Mouse (Mus musculus) neural tube, embryonic 13.5 days (tissue): ENCODE results near the gene Atxn10. TPM values are rescaled to one million over a fixed set of nuclear protein-coding genes. Genes with fewer than 3 reads are reported as not detected.

Source experiments
- ATAC-seq: fragments of 200-750 bp; cut with Nextera tagmentation; 2 replicates; pipeline ENCODE4 v1.8.0; 2017; ENCODE audit warnings: low read depth, mild to moderate bottlenecking, moderate TSS enrichment, moderate library complexity
- H3K27ac ChIP-seq: fragments of 300-500 bp; sonication (generic); replicated peaks from 2 replicates; pipeline ENCODE4 v1.5.1; 2015; ENCODE audit warnings: moderate library complexity, mild to moderate bottlenecking, inconsistent platforms
- H3K27me3 ChIP-seq: fragments of 300-500 bp; sonication (generic); 2 replicates; pipeline ENCODE4 v1.6.1; 2015; ENCODE audit warnings: mild to moderate bottlenecking, inconsistent platforms
- H3K36me3 ChIP-seq: fragments of 300-500 bp; sonication (generic); 2 replicates; pipeline ENCODE4 v1.6.1; 2015; ENCODE audit warnings: mild to moderate bottlenecking, inconsistent platforms
- H3K4me1 ChIP-seq: fragments of 300-500 bp; sonication (generic); replicated peaks from 2 replicates; pipeline ENCODE4 v1.6.1; 2015; ENCODE audit warnings: inconsistent platforms
- H3K4me2 ChIP-seq: fragments of 300-500 bp; sonication (generic); 2 replicates; pipeline ENCODE4 v1.6.1; 2015; ENCODE audit warnings: inconsistent platforms, mild to moderate bottlenecking, moderate library complexity
- H3K4me3 ChIP-seq: fragments of 300-500 bp; sonication (generic); 2 replicates; pipeline ENCODE4 v1.5.1; 2015; ENCODE audit warnings: mild to moderate bottlenecking, inconsistent platforms
- H3K9ac ChIP-seq: fragments of 300-500 bp; sonication (generic); 2 replicates; pipeline ENCODE4 v1.6.1; 2015; ENCODE audit warnings: moderate library complexity, mild to moderate bottlenecking, inconsistent platforms
- H3K9me3 ChIP-seq: fragments of 300-500 bp; sonication (generic); 2 replicates; pipeline ENCODE4 v1.6.1; 2016; ENCODE audit warnings: inconsistent platforms
- WGBS: fragments of 180-500 bp; shearing (Covaris S2); methylation state at CpG from one replicate; pipeline ENCODE4 v1.1.7; 2015; 5-methylcytosine and 5-hydroxymethylcytosine counted together
- polyA plus RNA-seq: library from polyadenylated mRNA; unstranded; fragments of >200 nt; fragmentation: Nextera tagmentation; extraction: Ambion mirVana; gene quantifications from 2 replicates; pipeline ENCODE4 v1.2.1, GENCODE M21; 2015

Atxn10 gene
- polyA plus RNA-seq, 1 experiment from 2014 or later, result 496 TPM

GRCm38 (mm10) chr15:85461541-85461940 is 125.5 kb downstream of the Atxn10 start:
- H3K4me2 ChIP-seq, result no peak overlapping the region
- WGBS, result 19% methylated on average over 4 of the region's 4 CpGs
- H3K27ac ChIP-seq, result peak overlapping the region; percentile 89
- H3K4me1 ChIP-seq, result peaks cover 100% of the 10 kb centered on the region
- H3K27me3 ChIP-seq, result no peaks in the 10 kb centered on the region
- H3K36me3 ChIP-seq, result peaks cover 24% of the 10 kb centered on the region
- H3K9me3 ChIP-seq, result no peaks in the 10 kb centered on the region
- peak; percentile 69 for ATAC-seq
- 0 out of 2 replicates have a peak overlapping the region, but pooled peaks have one; percentile 19 for H3K9ac ChIP-seq
- no peak overlapping the region for H3K4me3 ChIP-seq

- peak overlapping the region; percentile 89 for H3K27ac ChIP-seq
- H3K4me2 ChIP-seq, result 0 out of 2 replicates have a peak overlapping the region, but pooled peaks have one; percentile 0
- H3K4me3 ChIP-seq, result no peak overlapping the region
- 42% methylated on average over 4 of the region's 4 CpGs for WGBS
- H3K9ac ChIP-seq, result peak overlapping the region; percentile 9; the same call in 1 of the 2 replicates
- no peak for ATAC-seq
- peaks cover 100% of the 10 kb centered on the region for H3K4me1 ChIP-seq
- H3K9me3 ChIP-seq, result no peaks in the 10 kb centered on the region
- H3K36me3 ChIP-seq, result peaks cover 27% of the 10 kb centered on the region
- no peaks in the 10 kb centered on the region for H3K27me3 ChIP-seq
These were observed 126.1 kb downstream of the Atxn10 start for GRCm38 (mm10) chr15:85462138-85462537.

GRCm38 (mm10) chr15:85463027-85463790 is 127.2 kb downstream of the Atxn10 start:
- WGBS, result 21% methylated on average over 13 of the region's 13 CpGs
- peaks cover 29% of the 10 kb centered on the region for H3K36me3 ChIP-seq
- H3K9ac ChIP-seq, result peak overlapping the region; percentile 9; the same call in 1 of the 2 replicates
- no peak overlapping the region for H3K4me3 ChIP-seq
- H3K4me2 ChIP-seq, result peak overlapping the region; percentile 0; the same call in 1 of the 2 replicates
- no peaks in the 10 kb centered on the region for H3K27me3 ChIP-seq
- H3K9me3 ChIP-seq, result no peaks in the 10 kb centered on the region
- ATAC-seq, result no peak
- peak overlapping the region; percentile 89 for H3K27ac ChIP-seq
- peaks cover 90% of the 10 kb centered on the region for H3K4me1 ChIP-seq

GRCm38 (mm10) chr15:85464190-85464589 is 128.1 kb downstream of the Atxn10 start:
- 7% methylated on average over 5 of the region's 5 CpGs for WGBS
- Histone ChIP-seq H3K36me3 (peaks cover 37% of the 10 kb centered on the region), H3K4me1 (peaks cover 80% of the 10 kb centered on the region), H3K4me3 (no peak overlapping the region), H3K9ac (no peak overlapping the region), H3K4me2 (no peak overlapping the region), H3K27me3 (no peaks in the 10 kb centered on the region), H3K9me3 (no peaks in the 10 kb centered on the region), H3K27ac (peak overlapping the region; percentile 89)
- peak; percentile 32; the same call in 1 of the 2 replicates for ATAC-seq

- H3K9me3 ChIP-seq, result no peaks in the 10 kb centered on the region
- peak overlapping the region; percentile 89 for H3K27ac ChIP-seq
- no peak for ATAC-seq
- no peak overlapping the region for H3K4me2 ChIP-seq
- peaks cover 72% of the 10 kb centered on the region for H3K4me1 ChIP-seq
- H3K4me3 ChIP-seq, result no peak overlapping the region
- no peak overlapping the region for H3K9ac ChIP-seq
- 32% methylated on average over 10 of the region's 10 CpGs for WGBS
- peaks cover 44% of the 10 kb centered on the region for H3K36me3 ChIP-seq
- H3K27me3 ChIP-seq, result no peaks in the 10 kb centered on the region
These were observed 128.9 kb downstream of the Atxn10 start for GRCm38 (mm10) chr15:85464823-85465565.

- H3K27me3 ChIP-seq, result no peaks in the 10 kb centered on the region
- H3K36me3 ChIP-seq, result peaks cover 42% of the 10 kb centered on the region
- no peak overlapping the region for H3K4me3 ChIP-seq
- no peak for ATAC-seq
- H3K4me1 ChIP-seq, result peaks cover 56% of the 10 kb centered on the region
- H3K27ac ChIP-seq, result peak overlapping the region; percentile 73
- no peak overlapping the region for H3K9ac ChIP-seq
- H3K9me3 ChIP-seq, result no peaks in the 10 kb centered on the region
- 59% methylated on average over 5 of the region's 5 CpGs for WGBS
- no peak overlapping the region for H3K4me2 ChIP-seq
These were observed 130.5 kb downstream of the Atxn10 start for GRCm38 (mm10) chr15:85466456-85467067.

GRCm38 (mm10) chr15:85469401-85469800 is 133.4 kb downstream of the Atxn10 start:
- no peaks in the 10 kb centered on the region for H3K27me3 ChIP-seq
- 83% methylated on average over 6 of the region's 6 CpGs for WGBS
- ATAC-seq, result no peak
- H3K27ac ChIP-seq, result no peak overlapping the region
- H3K4me1 ChIP-seq, result peaks cover 28% of the 10 kb centered on the region
- no peak overlapping the region for H3K4me2 ChIP-seq
- H3K9ac ChIP-seq, result no peak overlapping the region
- H3K4me3 ChIP-seq, result no peak overlapping the region
- H3K9me3 ChIP-seq, result no peaks in the 10 kb centered on the region
- H3K36me3 ChIP-seq, result peaks cover 43% of the 10 kb centered on the region

GRCm38 (mm10) chr15:85474697-85475096 is 138.7 kb downstream of the Atxn10 start:
- Histone ChIP-seq H3K4me3 (no peak overlapping the region), H3K9me3 (no peaks in the 10 kb centered on the region), H3K4me2 (no peak overlapping the region), H3K4me1 (peaks cover 13% of the 10 kb centered on the region), H3K27me3 (no peaks in the 10 kb centered on the region), H3K36me3 (peaks cover 14% of the 10 kb centered on the region; the same call in 1 of the 2 replicates), H3K9ac (no peak overlapping the region), H3K27ac (no peak overlapping the region)
- peak; percentile 48; the same call in 1 of the 2 replicates for ATAC-seq
- WGBS, result 57% methylated on average over 3 of the region's 3 CpGs

GRCm38 (mm10) chr15:85477584-85477983 is 141.5 kb downstream of the Atxn10 start:
- H3K36me3 ChIP-seq, result peaks cover 3% of the 10 kb centered on the region; the same call in 1 of the 2 replicates
- no peaks in the 10 kb centered on the region for H3K27me3 ChIP-seq
- peaks cover 31% of the 10 kb centered on the region for H3K4me1 ChIP-seq
- H3K4me3 ChIP-seq, result no peak overlapping the region
- H3K27ac ChIP-seq, result no peak overlapping the region
- H3K4me2 ChIP-seq, result no peak overlapping the region
- WGBS, result 46% methylated on average over 1 of the region's 1 CpGs
- no peak overlapping the region for H3K9ac ChIP-seq
- ATAC-seq, result no peak
- H3K9me3 ChIP-seq, result no peaks in the 10 kb centered on the region

GRCm38 (mm10) chr15:85479365-85479764 is 143.3 kb downstream of the Atxn10 start:
- H3K27ac ChIP-seq, result no peak overlapping the region
- no peaks in the 10 kb centered on the region for H3K36me3 ChIP-seq
- WGBS, result 84% methylated on average over 12 of the region's 12 CpGs
- no peaks in the 10 kb centered on the region for H3K9me3 ChIP-seq
- ATAC-seq, result no peak
- H3K4me2 ChIP-seq, result no peak overlapping the region
- H3K4me1 ChIP-seq, result peaks cover 31% of the 10 kb centered on the region
- no peaks in the 10 kb centered on the region for H3K27me3 ChIP-seq
- H3K4me3 ChIP-seq, result no peak overlapping the region
- no peak overlapping the region for H3K9ac ChIP-seq

- Histone ChIP-seq H3K36me3 (no peaks in the 10 kb centered on the region), H3K4me1 (peaks cover 31% of the 10 kb centered on the region), H3K27ac (peak overlapping the region; percentile 33; the same call in 1 of the 2 replicates), H3K9ac (no peak overlapping the region), H3K4me2 (no peak overlapping the region), H3K4me3 (no peak overlapping the region), H3K9me3 (no peaks in the 10 kb centered on the region), H3K27me3 (no peaks in the 10 kb centered on the region)
- peak; percentile 33 for ATAC-seq
- WGBS, result 67% methylated on average over 5 of the region's 5 CpGs
These were observed 143.9 kb downstream of the Atxn10 start for GRCm38 (mm10) chr15:85479919-85480318.

GRCm38 (mm10) chr15:85480630-85481029 is 144.6 kb downstream of the Atxn10 start:
- no peaks in the 10 kb centered on the region for H3K27me3 ChIP-seq

More at GRCm38 (mm10) chr15:85480630-85481029, 144.6 kb downstream of the Atxn10 start:
- peaks cover 31% of the 10 kb centered on the region for H3K4me1 ChIP-seq
- no peak overlapping the region for H3K4me3 ChIP-seq
- H3K4me2 ChIP-seq, result no peak overlapping the region
- ATAC-seq, result peak; percentile 37
- WGBS, result 25% methylated on average over 3 of the region's 3 CpGs
- H3K9ac ChIP-seq, result peak overlapping the region; percentile 26; the same call in 1 of the 2 replicates
- no peaks in the 10 kb centered on the region for H3K36me3 ChIP-seq
- peak overlapping the region; percentile 33; the same call in 1 of the 2 replicates for H3K27ac ChIP-seq
- no peaks in the 10 kb centered on the region for H3K9me3 ChIP-seq
